Mouse (Mus musculus) ES-E14 (cell line): ENCODE measurements around the gene Efl1. TPM values are rescaled to one million over a fixed set of nuclear protein-coding genes. Genes with fewer than 3 reads are reported as not detected.
"Not testable (repeated sequence)": the region's sequence is repeated elsewhere in the genome, so short reads cannot be mapped to it uniquely, and the experiment has no call there.

Source experiments
- DNase-seq: peaks from one replicate; pipeline ENCODE4 v3.0.0-alpha.2; 2013; ENCODE audit warnings: low read depth, low spot score
- H3K27ac ChIP-seq: 2 replicates; pipeline ENCODE4 v1.5.1; 2012; ENCODE audit warnings: low read depth, mild to moderate bottlenecking, low read length, moderate library complexity, mixed read lengths; ENCODE audit not compliant: poor library complexity, insufficient read depth, severe bottlenecking
- H3K36me3 ChIP-seq: 2 replicates; pipeline ENCODE4 v1.6.1; 2012; ENCODE audit warnings: mild to moderate bottlenecking, low read length, moderate library complexity, mixed read lengths; ENCODE audit not compliant: control insufficient read depth, poor library complexity, insufficient read depth, severe bottlenecking
- H3K4me1 ChIP-seq, 2 experiments: fragments of 150-350 bp in 1 of 2; sonication (generic) in 1 of 2; 2 replicates each; pipeline ENCODE4 v1.6.1; 2012; ENCODE audit warnings: low read length in 2 of 2, mild to moderate bottlenecking in 1 of 2, mixed read lengths in 1 of 2; ENCODE audit not compliant: control insufficient read depth in 2 of 2, insufficient read depth in 2 of 2, poor library complexity in 1 of 2
- H3K4me3 ChIP-seq, 2 experiments: fragments of 150-350 bp in 1 of 2; sonication (generic) in 1 of 2; 2 replicates each; pipeline ENCODE4 v1.5.1; 2012; ENCODE audit warnings: low read length in 2 of 2, low read depth in 1 of 2, mild to moderate bottlenecking in 1 of 2, mixed read lengths in 1 of 2; ENCODE audit not compliant: insufficient read depth in 1 of 2, poor library complexity in 1 of 2, severe bottlenecking in 1 of 2
- H3K9ac ChIP-seq: 2 replicates; pipeline ENCODE4 v1.6.1; 2012; ENCODE audit warnings: low read depth, mild to moderate bottlenecking, low read length, mixed read lengths; ENCODE audit not compliant: poor library complexity, insufficient read depth, severe bottlenecking
- H3K9me3 ChIP-seq: fragments of 150-350 bp; sonication (generic); 2 replicates; pipeline ENCODE4 v1.6.1; 2012; ENCODE audit warnings: low read depth, mild to moderate bottlenecking, low read length; ENCODE audit not compliant: control insufficient read depth, insufficient read depth
- CHD2 ChIP-seq: IDR thresholded peaks from 2 replicates; pipeline ENCODE4 v1.6.1; 2014; ENCODE audit warnings: mild to moderate bottlenecking, low read depth, low read length, inconsistent platforms
- HCFC1 ChIP-seq: IDR thresholded peaks from 2 replicates; pipeline ENCODE4 v1.6.1; 2012; ENCODE audit warnings: low read length, inconsistent platforms, borderline replicate concordance; ENCODE audit not compliant: insufficient read depth
- MAFK ChIP-seq: IDR thresholded peaks from 2 replicates; pipeline ENCODE4 v1.6.1; 2014; ENCODE audit warnings: mild to moderate bottlenecking, low read depth, low read length, inconsistent platforms; ENCODE audit not compliant: insufficient read depth
- ZC3H11A ChIP-seq: IDR thresholded peaks from 2 replicates; pipeline ENCODE4 v1.6.1; 2012; ENCODE audit warnings: low read depth, mild to moderate bottlenecking, inconsistent platforms, low read length, borderline replicate concordance
- ZNF384 ChIP-seq: IDR thresholded peaks from 2 replicates; pipeline ENCODE4 v1.6.1; 2012; ENCODE audit warnings: low read depth, low read length, inconsistent platforms
- in situ Hi-C, 2 experiments: fragments of 600-800 bp; cut with MboI; formaldehyde crosslinking; loops; one replicate each; pipeline ENCODE4 v1.15.1; 2025; ENCODE audit warnings: low sequenced_read_pairs in 2 of 2, inconsistent platforms in 1 of 2; ENCODE audit not compliant: unreplicated experiment in 2 of 2
- total RNA-seq: library from RNA; depleted of rRNA; stranded (reverse); fragments of 300-350 nt; gene quantifications from 2 replicates; pipeline ENCODE4 v1.2.3, GENCODE M21; 2012

Efl1 gene
- total RNA-seq, 1 experiment: 17.0 TPM

GRCm38 (mm10) chr7:82770207-82770606 lies 121.8 kb downstream of the Efl1 start:
- peaks cover 1 to 17% of the 10 kb centered on the region in 2 experiments; a peak in 2 of 4 replicates for H3K4me1 ChIP-seq
- TF ChIP-seq HCFC1: no peak
- no peak for TF ChIP-seq MAFK
- no peak for TF ChIP-seq CHD2
- no peak for TF ChIP-seq ZC3H11A
- TF ChIP-seq ZNF384: no peak

GRCm38 (mm10) chr7:82770957-82771660 lies 122.7 kb downstream of the Efl1 start:
- H3K9ac ChIP-seq, in situ Hi-C loops, H3K27ac ChIP-seq, H3K4me3 ChIP-seq, H3K9me3 ChIP-seq: not testable (repeated sequence)
- peak; percentile 43; the same call in 1 of the 2 replicates for TF ChIP-seq HCFC1
- Histone ChIP-seq H3K4me1 (peaks cover 0 to 15% of the 10 kb centered on the region in 2 experiments; a peak in 2 of 4 replicates), H3K36me3 (peaks cover 10% of the 10 kb centered on the region)
- peak; percentile 56 for DNase-seq

More at GRCm38 (mm10) chr7:82770207-82770606, 121.8 kb downstream of the Efl1 start:
- H3K4me3 ChIP-seq: no peak overlapping the region
- no peak overlapping the region for H3K9ac ChIP-seq
- H3K27ac ChIP-seq: no peak overlapping the region
- in situ Hi-C loops: no loop called here
- no peaks in the 10 kb centered on the region for H3K9me3 ChIP-seq
- DNase-seq: no peak
- peaks cover 10% of the 10 kb centered on the region for H3K36me3 ChIP-seq

GRCm38 (mm10) chr7:82771661-82772021 lies 123.2 kb downstream of the Efl1 start:
- DNase-seq, H3K27ac ChIP-seq, H3K4me1 ChIP-seq, H3K4me3 ChIP-seq, H3K9ac ChIP-seq, H3K9me3 ChIP-seq, in situ Hi-C loops: not testable (repeated sequence)
- H3K36me3 ChIP-seq: peaks cover 10% of the 10 kb centered on the region

- in situ Hi-C loops: no loop called here
- DNase-seq: no peak
- TF ChIP-seq MAFK: no peak
- no peak for TF ChIP-seq ZC3H11A
- Histone ChIP-seq H3K4me3 (no peak overlapping the region), H3K9me3 (no peaks in the 10 kb centered on the region), H3K27ac (no peak overlapping the region), H3K36me3 (peaks cover 10% of the 10 kb centered on the region), H3K4me1 (peaks cover 0 to 7% of the 10 kb centered on the region in 2 experiments; a peak in 1 of 4 replicates), H3K9ac (no peak overlapping the region)
Measured at GRCm38 (mm10) chr7:82772481-82772880, 124.1 kb downstream of the Efl1 start.

GRCm38 (mm10) chr7:82773150-82773549 lies 124.7 kb downstream of the Efl1 start:
- Histone ChIP-seq H3K4me3 (no peak overlapping the region), H3K27ac (no peak overlapping the region), H3K9me3 (no peaks in the 10 kb centered on the region), H3K36me3 (peaks cover 10% of the 10 kb centered on the region), H3K9ac (no peak overlapping the region), H3K4me1 (peaks cover 0 to 7% of the 10 kb centered on the region in 2 experiments; a peak in 1 of 4 replicates)
- TF ChIP-seq CHD2 (no peak), MAFK (no peak), ZC3H11A (no peak), ZNF384 (no peak), HCFC1 (no peak)
- in situ Hi-C loops: no loop called here
- DNase-seq: no peak
